Mouse (Mus musculus) stomach, embryonic 14.5 days (tissue): ENCODE data around the gene Gins2. TPM values are rescaled to one million over a fixed set of nuclear protein-coding genes. Genes with fewer than 3 reads are reported as not detected.
A peak's percentile ranks its signal among the peaks of the same experiment; 100 is the strongest.

ENCODE experiments used
- ATAC-seq: fragments of 200-750 bp; cut with Nextera tagmentation; 2 replicates; pipeline ENCODE4 v1.8.0; 2017; ENCODE audit warnings: low read depth, moderate TSS enrichment; ENCODE audit not compliant: insufficient number of reproducible peaks, insufficient read depth, low FRiP score
- H3K27ac ChIP-seq: fragments of 300-500 bp; sonication (generic); 2 replicates; pipeline ENCODE4 v1.5.1; 2014; ENCODE audit warnings: mild to moderate bottlenecking, low read length, moderate library complexity, mixed read lengths
- H3K27me3 ChIP-seq: fragments of 300-500 bp; sonication (generic); 2 replicates; pipeline ENCODE4 v1.6.1; 2014; ENCODE audit warnings: low read length, control low read depth, mixed read lengths; ENCODE audit not compliant: control insufficient read depth, insufficient read depth
- H3K36me3 ChIP-seq: fragments of 300-500 bp; sonication (generic); 2 replicates; pipeline ENCODE4 v1.6.1; 2014; ENCODE audit warnings: mild to moderate bottlenecking, control low read depth, low read length, moderate library complexity, mixed read lengths; ENCODE audit not compliant: control insufficient read depth, insufficient read depth
- H3K4me1 ChIP-seq: fragments of 300-500 bp; sonication (generic); 2 replicates; pipeline ENCODE4 v1.6.1; 2014; ENCODE audit warnings: low read length, control low read depth, mixed read lengths; ENCODE audit not compliant: control insufficient read depth, insufficient read depth
- H3K4me2 ChIP-seq: fragments of 300-500 bp; sonication (generic); replicated peaks from 2 replicates; pipeline ENCODE4 v1.6.1; 2014; ENCODE audit warnings: low read depth, low read length, control low read depth
- H3K4me3 ChIP-seq: fragments of 300-500 bp; sonication (generic); 2 replicates; pipeline ENCODE4 v1.5.1; 2014; ENCODE audit warnings: low read depth, low read length, control low read depth
- H3K9ac ChIP-seq: fragments of 300-500 bp; sonication (generic); replicated peaks from 2 replicates; pipeline ENCODE4 v1.6.1; 2014; ENCODE audit warnings: low read depth, mild to moderate bottlenecking, control low read depth, low read length, moderate library complexity, mixed read lengths
- H3K9me3 ChIP-seq: fragments of 300-500 bp; sonication (generic); 2 replicates; pipeline ENCODE4 v1.6.1; 2016; ENCODE audit warnings: low read depth, low read length, control low read depth; ENCODE audit not compliant: control insufficient read depth
- WGBS: fragments of 180-500 bp; shearing (Covaris S2); extraction: QIAGEN DNeasy Blood & Tissue Kit; methylation state at CpG from one replicate; pipeline ENCODE4 v1.1.7; 2014; 5-methylcytosine and 5-hydroxymethylcytosine counted together
- polyA plus RNA-seq: library from polyadenylated mRNA; unstranded; fragments of >200 nt; fragmentation: Nextera tagmentation; extraction: Ambion mirVana; gene quantifications from 2 replicates; pipeline ENCODE4 v1.2.1, GENCODE M21; 2014

Gins2 gene
- polyA plus RNA-seq, 1 experiment from 2014 or later, result 118 TPM

GRCm38 (mm10) chr8:120535452-120536305 is 53.4 kb downstream of the Gins2 start:
- ATAC-seq, result no peak
- Histone ChIP-seq H3K36me3 (no peaks in the 10 kb centered on the region), H3K9ac (peak overlapping the region; percentile 54; the same call in 1 of the 2 replicates), H3K9me3 (no peaks in the 10 kb centered on the region), H3K27ac (peak overlapping the region; percentile 90), H3K4me3 (peak overlapping the region; percentile 51), H3K27me3 (no peaks in the 10 kb centered on the region), H3K4me1 (peaks cover 71% of the 10 kb centered on the region), H3K4me2 (peak overlapping the region; percentile 99)
- WGBS, result under 1% methylated on average over 57 of the region's 79 CpGs

- no peak overlapping the region for H3K27ac ChIP-seq
- no peaks in the 10 kb centered on the region for H3K36me3 ChIP-seq
- no peak overlapping the region for H3K4me3 ChIP-seq
- no peaks in the 10 kb centered on the region for H3K27me3 ChIP-seq
- WGBS, result 11% methylated on average over 14 of the region's 14 CpGs
- ATAC-seq, result peak; percentile 66; the same call in 1 of the 2 replicates
- H3K4me2 ChIP-seq, result peak overlapping the region; percentile 99; the same call in 1 of the 2 replicates
- H3K9ac ChIP-seq, result no peak overlapping the region
- H3K4me1 ChIP-seq, result peaks cover 64% of the 10 kb centered on the region
- H3K9me3 ChIP-seq, result no peaks in the 10 kb centered on the region
Observed at GRCm38 (mm10) chr8:120534504-120535368, 54.4 kb downstream of the Gins2 start.

- no peaks in the 10 kb centered on the region for H3K36me3 ChIP-seq
- H3K4me2 ChIP-seq, result no peak overlapping the region
- peaks cover 58% of the 10 kb centered on the region for H3K4me1 ChIP-seq
- no peak overlapping the region for H3K9ac ChIP-seq
- 42% methylated on average over 8 of the region's 8 CpGs for WGBS
- H3K4me3 ChIP-seq, result no peak overlapping the region
- ATAC-seq, result no peak
- no peaks in the 10 kb centered on the region for H3K9me3 ChIP-seq
- H3K27ac ChIP-seq, result no peak overlapping the region
- no peaks in the 10 kb centered on the region for H3K27me3 ChIP-seq
Observed at GRCm38 (mm10) chr8:120534080-120534479, 55.0 kb downstream of the Gins2 start.

- H3K27ac ChIP-seq, result 0 out of 2 replicates have a peak overlapping the region, but pooled peaks have one; percentile 21
Observed at GRCm38 (mm10) chr8:120533380-120533779, 55.7 kb downstream of the Gins2 start.

GRCm38 (mm10) chr8:120532517-120533215 is 56.4 kb downstream of the Gins2 start:
- H3K36me3 ChIP-seq, result no peaks in the 10 kb centered on the region
- H3K27ac ChIP-seq, result peak overlapping the region; percentile 21
- 0 out of 2 replicates have a peak overlapping the region, but pooled peaks have one; percentile 6 for H3K9ac ChIP-seq
- H3K27me3 ChIP-seq, result no peaks in the 10 kb centered on the region
- 6% methylated on average over 29 of the region's 29 CpGs for WGBS
- H3K4me1 ChIP-seq, result peaks cover 52% of the 10 kb centered on the region
- peak overlapping the region; percentile 17; the same call in 1 of the 2 replicates for H3K4me2 ChIP-seq
- no peak overlapping the region for H3K4me3 ChIP-seq
- no peaks in the 10 kb centered on the region for H3K9me3 ChIP-seq
- ATAC-seq, result no peak

More at GRCm38 (mm10) chr8:120533380-120533779, 55.7 kb downstream of the Gins2 start:
- no peak for ATAC-seq
- no peaks in the 10 kb centered on the region for H3K27me3 ChIP-seq
- peaks cover 55% of the 10 kb centered on the region for H3K4me1 ChIP-seq
- WGBS, result 38% methylated on average over 3 of the region's 3 CpGs
- H3K4me2 ChIP-seq, result peak overlapping the region; percentile 17; the same call in 1 of the 2 replicates
- H3K4me3 ChIP-seq, result no peak overlapping the region
- H3K9me3 ChIP-seq, result no peaks in the 10 kb centered on the region
- H3K9ac ChIP-seq, result no peak overlapping the region
- H3K36me3 ChIP-seq, result no peaks in the 10 kb centered on the region

GRCm38 (mm10) chr8:120531775-120532516 is 57.2 kb downstream of the Gins2 start:
- Histone ChIP-seq H3K36me3 (no peaks in the 10 kb centered on the region), H3K9ac (no peak overlapping the region), H3K27ac (peak overlapping the region; percentile 56; the same call in 1 of the 2 replicates)

GRCm38 (mm10) chr8:120530954-120531656 is 58.0 kb downstream of the Gins2 start:
- no peak for ATAC-seq
- Histone ChIP-seq H3K9me3 (no peaks in the 10 kb centered on the region), H3K4me1 (peaks cover 57% of the 10 kb centered on the region), H3K9ac (no peak overlapping the region), H3K27me3 (no peaks in the 10 kb centered on the region), H3K4me2 (no peak overlapping the region), H3K36me3 (no peaks in the 10 kb centered on the region), H3K4me3 (no peak overlapping the region), H3K27ac (no peak overlapping the region)
- whole genome bisulfite sequencing, result 62% methylated on average over 15 of the region's 16 CpGs

More at GRCm38 (mm10) chr8:120531775-120532516, 57.2 kb downstream of the Gins2 start:
- WGBS, result 48% methylated on average over 10 of the region's 10 CpGs
- ATAC-seq, result no peak
- H3K4me2 ChIP-seq, result no peak overlapping the region
- H3K4me3 ChIP-seq, result no peak overlapping the region
- H3K4me1 ChIP-seq, result peaks cover 52% of the 10 kb centered on the region
- H3K27me3 ChIP-seq, result no peaks in the 10 kb centered on the region
- H3K9me3 ChIP-seq, result no peaks in the 10 kb centered on the region
